ENCODE assay signal across 13 mouse cellular contexts in the genomic region with DNA sequence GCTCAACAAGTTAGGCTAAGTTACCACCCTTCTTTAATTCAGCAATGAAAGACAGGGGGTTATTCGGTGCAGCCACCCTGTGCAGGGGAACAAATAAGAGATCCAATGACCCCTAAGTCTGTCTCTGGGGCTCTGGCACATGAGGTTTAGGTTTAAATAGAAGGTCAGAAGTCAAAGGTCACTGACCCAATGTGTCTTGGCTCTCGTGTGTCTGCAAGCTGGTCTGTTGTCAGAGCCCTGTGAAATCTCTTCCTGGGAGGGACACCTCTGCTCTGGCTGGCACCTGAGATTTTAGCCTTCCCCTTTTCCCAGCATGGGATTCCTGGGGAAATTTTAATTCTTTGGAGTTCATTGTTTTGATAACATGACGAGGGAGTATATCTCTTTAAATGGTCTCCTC. TPM values are rescaled to one million over a fixed set of nuclear protein-coding genes. Genes with fewer than 3 reads are reported as not detected.
DNase-seq lines count a peak whose midpoint lies in the region; ATAC-seq and TF ChIP-seq lines count a peak whose summit lies in the region.
"Had no signal": no experiment of that assay in that cellular context is flagged by ENCODE, and none has a peak within 500 bp of the region (broad histone marks: within the 10 kb centered on the region; RNA-seq: fewer than 3 reads in every experiment).

No protein-coding gene starts in this region.

- no peak overlapping the region for H3K4me3 ChIP-seq in heart, postnatal 0 days (ENCODE audit: low read depth, low read length)
- H3K4me3 ChIP-seq in embryonic fibroblast, embryonic 13.5 days (ENCODE audit: insufficient read depth, low read length): no peak overlapping the region
- peak overlapping the region; percentile 34 for H3K4me3 ChIP-seq in liver, embryonic 16.5 days (ENCODE audit: low read depth, low read length)

- H3K9ac ChIP-seq in heart, postnatal 0 days (replicated peaks; ENCODE audit: low read depth, low read length): no peak overlapping the region
- peak overlapping the region; percentile 67 for H3K9ac ChIP-seq in liver, embryonic 16.5 days (ENCODE audit: low read depth, low read length)

- intact Hi-C loops in heart, postnatal 36 days (cut with DNase I): no loop called here

- H3K9me3 ChIP-seq in heart, postnatal 0 days (replicated peaks; ENCODE audit: control insufficient read depth, low read length): no peaks in the 10 kb centered on the region
- no peaks in the 10 kb centered on the region for H3K9me3 ChIP-seq in liver, embryonic 16.5 days (replicated peaks; ENCODE audit: control insufficient read depth, low read length)

- no peaks in the 10 kb centered on the region for H3K27me3 ChIP-seq in heart, postnatal 0 days (ENCODE audit: control insufficient read depth, insufficient read depth, low read length)
- H3K27me3 ChIP-seq in liver, embryonic 16.5 days (ENCODE audit: control insufficient read depth, insufficient read depth, low read depth, low read length): no peaks in the 10 kb centered on the region

- peaks cover 54% of the 10 kb centered on the region for H3K4me1 ChIP-seq in heart, postnatal 0 days (ENCODE audit: control insufficient read depth, insufficient read depth)
- H3K4me1 ChIP-seq in embryonic fibroblast, embryonic 13.5 days (ENCODE audit: control insufficient read depth, insufficient read depth, low read length): peaks cover 23% of the 10 kb centered on the region
- H3K4me1 ChIP-seq in liver, embryonic 16.5 days (ENCODE audit: control insufficient read depth, low read depth, low read length): peaks cover 79% of the 10 kb centered on the region

- WGBS in heart, postnatal 0 days: 43% methylated on average over 3 of the region's 3 CpGs
- WGBS in liver, embryonic 16.5 days (ENCODE audit: insufficient replicate concordance): 12% methylated on average over 3 of the region's 3 CpGs

- TF ChIP-seq CTCF in heart, postnatal 0 days (IDR thresholded peaks at IDR 0.05; ENCODE audit: low read depth): no peak
- TF ChIP-seq CTCF in embryonic fibroblast, embryonic 13.5 days (IDR thresholded peaks at IDR 0.05; ENCODE audit: borderline replicate concordance, insufficient read depth, low read length): no peak

- TF ChIP-seq POLR2A in embryonic fibroblast, embryonic 13.5 days (IDR thresholded peaks at IDR 0.05; ENCODE audit: low read depth, low read length): no peak

- no peak for TF ChIP-seq EP300 in heart, postnatal 0 days (IDR thresholded peaks at IDR 0.05; ENCODE audit: low read depth)

- peaks cover 18% of the 10 kb centered on the region for H3K36me3 ChIP-seq in heart, postnatal 0 days (replicated peaks; ENCODE audit: control insufficient read depth, insufficient read depth, low read length)
- peaks cover 18% of the 10 kb centered on the region for H3K36me3 ChIP-seq in liver, embryonic 16.5 days (ENCODE audit: control insufficient read depth, insufficient read depth)

- no peak for DNase-seq in heart, postnatal 0 days (ENCODE audit: low spot score)
- DNase-seq in heart, postnatal 36 days: no peak
- peak; percentile 82 for DNase-seq in embryo, embryonic 10.5 days (ENCODE audit: low spot score)
- no peak for DNase-seq in left cerebral cortex, adult 8-10 months (ENCODE audit: low spot score in 2 of 2)
- no peak for DNase-seq in right cerebral cortex, adult 18-20 months
- DNase-seq: cerebellum, postnatal 36 days; heart, adult 18-20 months; kidney, adult 2 months; lung, postnatal 36 days had no signal

- 0 out of 2 replicates have a peak overlapping the region, but pooled peaks have one; percentile 89 for H3K27ac ChIP-seq in heart, postnatal 0 days (ENCODE audit: low read depth)
- 0 out of 2 replicates have a peak overlapping the region, but pooled peaks have one; percentile 7 for H3K27ac ChIP-seq in embryonic fibroblast, embryonic 13.5 days (ENCODE audit: insufficient read depth, low read length)
- H3K27ac ChIP-seq in liver, embryonic 16.5 days (ENCODE audit: low read length): peak overlapping the region; percentile 98

- ATAC-seq in heart, postnatal 0 days (ENCODE audit: insufficient read depth, low read depth): no peak
- no peak for ATAC-seq in liver, embryonic 16.5 days (ENCODE audit: low read depth)
- ATAC-seq: forebrain, embryonic 16.5 days had no signal

- H3K4me2 ChIP-seq in heart, postnatal 0 days (ENCODE audit: low read depth, low read length): no peak overlapping the region
- peak overlapping the region; percentile 66 for H3K4me2 ChIP-seq in liver, embryonic 16.5 days (ENCODE audit: low read depth, low read length)

RNA-seq across cellular contexts. Expression of gene Eef2k, which starts 19.6 kb away (rescaled TPM):
- total RNA-seq in heart, postnatal 0 days (2014; rRNA removed; ENCODE audit: low replicate concordance): 31.9 and 48.2 TPM in 2 replicates
- 22.7 and 23.6 TPM in 2 replicates for polyA plus RNA-seq in heart, postnatal 0 days (2015; fragmentation: Nextera tagmentation; extraction: Ambion mirVana)
- 10 to 100 TPM; 34.3 TPM for total RNA-seq in heart, postnatal 36 days (2021)
- 42.0 and 47.7 TPM in 2 replicates for polyA plus RNA-seq in embryonic fibroblast, embryonic 13.5 days (2011; ENCODE audit: insufficient read length, low read depth, missing spikeins)
- 46.5 and 52.1 TPM in 2 replicates for polyA plus RNA-seq in liver, embryonic 16.5 days (2015; fragmentation: Nextera tagmentation; extraction: Ambion mirVana)
- 10 to 100 TPM; 28.3 to 36.3 (median 35.3) TPM for total RNA-seq in left cerebral cortex, adult 8-10 months (2022)

RNA-seq across cellular contexts. Expression of gene Gm5737, which starts 50.0 kb away (rescaled TPM):
- not detected in 2 replicates for total RNA-seq in heart, postnatal 0 days (2014; rRNA removed; ENCODE audit: low replicate concordance)
- not detected in 2 replicates for polyA plus RNA-seq in heart, postnatal 0 days (2015; fragmentation: Nextera tagmentation; extraction: Ambion mirVana)
- under 1 TPM in 1 of 2 experiments, not detected in 1; 0.27 TPM for total RNA-seq in heart, postnatal 36 days (2021)
- polyA plus RNA-seq in embryonic fibroblast, embryonic 13.5 days (2011; ENCODE audit: insufficient read length, low read depth, missing spikeins): not detected in 2 replicates
- polyA plus RNA-seq in liver, embryonic 16.5 days (2015; fragmentation: Nextera tagmentation; extraction: Ambion mirVana): not detected in 2 replicates
- total RNA-seq in left cerebral cortex, adult 8-10 months (2022): under 1 TPM in 1 of 4 experiments, not detected in 3; 0.30 TPM
- total RNA-seq: left cerebral cortex, adult 18-20 months had no signal
- polyA plus RNA-seq: forebrain, embryonic 16.5 days; kidney, adult 2 months had no signal

RNA-seq across cellular contexts. Expression of gene Polr3e, which starts 55.3 kb away (rescaled TPM):
- total RNA-seq in heart, postnatal 0 days (2014; rRNA removed; ENCODE audit: low replicate concordance): 14.5 and 20.6 TPM in 2 replicates
- polyA plus RNA-seq in heart, postnatal 0 days (2015; fragmentation: Nextera tagmentation; extraction: Ambion mirVana): 11.5 and 12.2 TPM in 2 replicates
- total RNA-seq in heart, postnatal 36 days (2021): 10 to 100 TPM in 1 of 2 experiments, 1 to 10 TPM in 1; 8.2 to 10.5 TPM
- polyA plus RNA-seq in embryonic fibroblast, embryonic 13.5 days (2011; ENCODE audit: insufficient read length, low read depth, missing spikeins): 22.0 and 24.0 TPM in 2 replicates
- polyA plus RNA-seq in liver, embryonic 16.5 days (2015; fragmentation: Nextera tagmentation; extraction: Ambion mirVana): 10.1 and 10.4 TPM in 2 replicates
- 10 to 100 TPM; 25.8 to 31.6 (median 30.3) TPM for total RNA-seq in left cerebral cortex, adult 8-10 months (2022)

Comparison
In these comparisons a context has a peak if more than half of its experiments do, and no peak if none do; other contexts are left out.
1. H3K27ac ChIP-seq: peak in every context shown above with its lines; median percentile 98 in liver, embryonic 16.5 days; 89 in heart, postnatal 0 days; 7 in embryonic fibroblast, embryonic 13.5 days.